Mouse (Mus musculus): ENCODE results near the gene Mlxipl.
A peak's percentile ranks its signal among the peaks of the same experiment; 100 is the strongest.

Mlxipl gene

GRCm38 (mm10) chr5:135148715-135149052, 59.0 kb downstream of the Mlxipl start:
- no peak for DNase-seq (ENCODE audit: low read depth)

GRCm38 (mm10) chr5:135149053-135149819, 59.5 kb downstream of the Mlxipl start, which contains the start of gene Tbl2:
Tbl2 (plus strand) TSS chr5:135149657.
- peak; percentile 99 for DNase-seq (ENCODE audit: low read depth)

GRCm38 (mm10) chr5:135149820-135150178, 60.1 kb downstream of the Mlxipl start:
- DNase-seq (ENCODE audit: low read depth), result no peak

GRCm38 (mm10) chr5:135156496-135156895, 66.8 kb downstream of the Mlxipl start:
- DNase-seq (ENCODE audit: low read depth), result no peak

- peak; percentile 84 for DNase-seq (ENCODE audit: low read depth)
These were observed 71.5 kb downstream of the Mlxipl start for GRCm38 (mm10) chr5:135161221-135161620.

- no peak for DNase-seq (ENCODE audit: low read depth)
These were observed 72.0 kb downstream of the Mlxipl start for GRCm38 (mm10) chr5:135161650-135162049.

- DNase-seq (ENCODE audit: low read depth), result no peak
These were observed 72.7 kb downstream of the Mlxipl start for GRCm38 (mm10) chr5:135162361-135162760.

- no peak for DNase-seq (ENCODE audit: low read depth)
These were observed 73.1 kb downstream of the Mlxipl start for GRCm38 (mm10) chr5:135162821-135163220.

- DNase-seq (ENCODE audit: low read depth), result no peak
These were observed 77.2 kb downstream of the Mlxipl start for GRCm38 (mm10) chr5:135166909-135167308.

GRCm38 (mm10) chr5:135167469-135167868, 77.8 kb downstream of the Mlxipl start:
- no peak for DNase-seq (ENCODE audit: low read depth)

- peak; percentile 99 for DNase-seq (ENCODE audit: low read depth)
These were observed 78.7 kb downstream of the Mlxipl start, which contains the start of gene Bcl7b for GRCm38 (mm10) chr5:135168063-135169062. Bcl7b (plus strand) TSS chr5:135168283.

- no peak for DNase-seq (ENCODE audit: low read depth)
These were observed 79.8 kb downstream of the Mlxipl start for GRCm38 (mm10) chr5:135169479-135169878.

GRCm38 (mm10) chr5:135171688-135172220, 82.1 kb downstream of the Mlxipl start:
- peak; percentile 47 for DNase-seq (ENCODE audit: low read depth)

- no peak for DNase-seq (ENCODE audit: low read depth)
These were observed 83.3 kb downstream of the Mlxipl start for GRCm38 (mm10) chr5:135172986-135173385.

GRCm38 (mm10) chr5:135175086-135175485, 85.4 kb downstream of the Mlxipl start:
- no peak for DNase-seq (ENCODE audit: low read depth)

- DNase-seq (ENCODE audit: low read depth), result no peak
These were observed 88.8 kb downstream of the Mlxipl start for GRCm38 (mm10) chr5:135178523-135178922.

- DNase-seq (ENCODE audit: low read depth), result peak; percentile 50
These were observed 89.3 kb downstream of the Mlxipl start for GRCm38 (mm10) chr5:135178996-135179395.

GRCm38 (mm10) chr5:135179616-135180015, 89.9 kb downstream of the Mlxipl start:
- DNase-seq (ENCODE audit: low read depth), result no peak

GRCm38 (mm10) chr5:135180796-135181195, 91.1 kb downstream of the Mlxipl start:
- no peak for DNase-seq (ENCODE audit: low read depth)

- no peak for DNase-seq (ENCODE audit: low read depth)
These were observed 92.1 kb downstream of the Mlxipl start for GRCm38 (mm10) chr5:135181776-135182175.

GRCm38 (mm10) chr5:135183131-135183861, 93.6 kb downstream of the Mlxipl start:
- DNase-seq (ENCODE audit: low read depth), result peak; percentile 65

GRCm38 (mm10) chr5:135185016-135185415, 95.3 kb downstream of the Mlxipl start:
- DNase-seq (ENCODE audit: low read depth), result no peak

Measured in NIH3T3 (cell line).